In the genomic region with DNA sequence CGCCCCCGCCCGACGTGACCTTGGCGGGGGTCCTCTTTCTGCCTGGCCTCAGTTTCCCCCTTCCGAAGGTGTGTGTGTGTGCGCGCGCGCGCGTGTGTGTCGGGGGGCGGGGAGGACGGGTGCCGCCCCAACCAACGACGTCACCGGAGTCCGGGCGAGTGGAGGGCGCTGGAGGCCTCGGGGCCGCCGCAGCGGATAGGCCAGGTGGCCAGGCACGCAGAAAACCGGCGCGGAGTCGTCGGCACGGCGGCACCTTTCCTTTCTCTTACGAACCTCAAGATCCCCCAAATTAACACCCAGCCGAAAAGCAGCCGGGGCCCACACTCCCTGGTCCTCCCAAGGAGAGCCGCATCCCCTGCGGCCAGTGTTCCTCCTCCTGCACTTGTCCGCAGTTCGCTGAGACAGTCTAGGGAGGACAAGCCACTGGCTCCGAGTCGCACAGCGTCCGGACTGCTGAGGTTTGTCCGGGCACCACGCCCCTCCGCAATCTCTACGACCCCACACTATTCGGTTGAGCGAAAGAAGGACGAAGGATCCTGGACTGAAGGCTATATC, we compare ENCODE assay signal across 8 mouse cellular contexts.
DNase-seq lines count a peak whose midpoint lies in the region; ATAC-seq and TF ChIP-seq lines count a peak whose summit lies in the region.

No protein-coding gene starts in this region.

- no peaks in the 10 kb centered on the region for H3K36me3 ChIP-seq in intestine, embryonic 14.5 days (ENCODE audit: control insufficient read depth, insufficient read depth, low read length)
- no peaks in the 10 kb centered on the region for H3K36me3 ChIP-seq in liver, embryonic 12.5 days
- no peaks in the 10 kb centered on the region for H3K36me3 ChIP-seq in midbrain, postnatal 0 days (ENCODE audit: insufficient read depth, low read length)

- peak; percentile 51 for DNase-seq in layer of hippocampus, adult 11-12 months (ENCODE audit: low spot score)
- no peak for DNase-seq in layer of hippocampus, adult 8-10 months (ENCODE audit: low spot score in 2 of 2)
- DNase-seq in cerebellum, postnatal 14 days, result peak; percentile 76 to 81
- peak; percentile 66 for DNase-seq in gastrocnemius, postnatal 14 days
- peak; percentile 78 for DNase-seq in intestine, embryonic 14.5 days (ENCODE audit: low spot score)
- DNase-seq in midbrain, postnatal 0 days (ENCODE audit: low spot score), result peak; percentile 66
- peak; percentile 44 to 48 for DNase-seq in thymus, adult 18-20 months

- H3K9ac ChIP-seq in intestine, embryonic 14.5 days (ENCODE audit: low read length), result peak overlapping the region; percentile 62
- peak overlapping the region; percentile 68 for H3K9ac ChIP-seq in liver, embryonic 12.5 days
- peak overlapping the region; percentile 90 for H3K9ac ChIP-seq in midbrain, postnatal 0 days (replicated peaks; ENCODE audit: low read length, poor library complexity, severe bottlenecking)

- no peaks in the 10 kb centered on the region for H3K27me3 ChIP-seq in intestine, embryonic 14.5 days (replicated peaks; ENCODE audit: control insufficient read depth, insufficient read depth, low read length)
- H3K27me3 ChIP-seq in liver, embryonic 12.5 days (replicated peaks), result peaks cover 52% of the 10 kb centered on the region
- no peaks in the 10 kb centered on the region for H3K27me3 ChIP-seq in midbrain, postnatal 0 days (ENCODE audit: insufficient read depth, low read length)

- under 1% methylated on average over 49 of the region's 52 CpGs for WGBS in intestine, embryonic 14.5 days
- WGBS in liver, embryonic 12.5 days (ENCODE audit: insufficient replicate concordance), result 2% methylated on average over 51 of the region's 52 CpGs
- WGBS in midbrain, postnatal 0 days, result under 1% methylated on average over 50 of the region's 52 CpGs

- peak overlapping the region; percentile 94 for H3K4me2 ChIP-seq in intestine, embryonic 14.5 days (ENCODE audit: low read length)
- peak overlapping the region; percentile 98 for H3K4me2 ChIP-seq in liver, embryonic 12.5 days
- H3K4me2 ChIP-seq in midbrain, postnatal 0 days (ENCODE audit: low read depth, low read length, poor library complexity, severe bottlenecking), result peak overlapping the region; percentile 96

- peak overlapping the region; percentile 43; the same call in 1 of the 2 replicates for H3K27ac ChIP-seq in intestine, embryonic 14.5 days (ENCODE audit: low read depth)
- no peak overlapping the region for H3K27ac ChIP-seq in liver, embryonic 12.5 days
- peak overlapping the region; percentile 85 for H3K27ac ChIP-seq in midbrain, postnatal 0 days (ENCODE audit: low read depth, low read length)

- H3K9me3 ChIP-seq in intestine, embryonic 14.5 days (ENCODE audit: control insufficient read depth, low read length), result no peaks in the 10 kb centered on the region
- H3K9me3 ChIP-seq in liver, embryonic 12.5 days (replicated peaks), result no peaks in the 10 kb centered on the region
- no peaks in the 10 kb centered on the region for H3K9me3 ChIP-seq in midbrain, postnatal 0 days (ENCODE audit: low read length)

- H3K4me3 ChIP-seq in intestine, embryonic 14.5 days (ENCODE audit: low read depth, low read length), result peak overlapping the region; percentile 79
- peak overlapping the region; percentile 75 for H3K4me3 ChIP-seq in liver, embryonic 12.5 days
- peak overlapping the region; percentile 83 for H3K4me3 ChIP-seq in midbrain, postnatal 0 days (ENCODE audit: low read depth, low read length)

- intact Hi-C loops in gastrocnemius, postnatal 14 days (cut with DNase I; ENCODE audit: low total_unique reads), result loop anchor here (5.0 kb wide), 1 partner anchor 81 kb away; no protein-coding TSS in a partner anchor

- peak; percentile 67 for ATAC-seq in intestine, embryonic 14.5 days (replicated peaks; ENCODE audit: low FRiP score, low TSS enrichment, low read depth)
- ATAC-seq in liver, embryonic 12.5 days, result peak; percentile 58; the same call in 1 of the 2 replicates
- peak; percentile 76 for ATAC-seq in midbrain, postnatal 0 days (ENCODE audit: low FRiP score)

- H3K4me1 ChIP-seq in intestine, embryonic 14.5 days (replicated peaks; ENCODE audit: control insufficient read depth, insufficient read depth, low read length), result peaks cover 14% of the 10 kb centered on the region
- peaks cover 38% of the 10 kb centered on the region for H3K4me1 ChIP-seq in liver, embryonic 12.5 days
- H3K4me1 ChIP-seq in midbrain, postnatal 0 days (ENCODE audit: insufficient read depth, low read length), result peaks cover 14% of the 10 kb centered on the region; the same call in 1 of the 2 replicates

- TF ChIP-seq CTCF in midbrain, postnatal 0 days (IDR thresholded peaks at IDR 0.05), result no peak

Comparison
In these comparisons a context has a peak if more than half of its experiments do, and no peak if none do; other contexts are left out.
1. DNase-seq: peak in layer of hippocampus, adult 11-12 months (single experiment), cerebellum, postnatal 14 days (2 of 2), gastrocnemius, postnatal 14 days (single experiment), intestine, embryonic 14.5 days (single experiment), midbrain, postnatal 0 days (single experiment) and thymus, adult 18-20 months (2 of 2); none in layer of hippocampus, adult 8-10 months (0 of 2).
2. Peak in every context shown above with its lines, with median percentiles within 50 percentile points of each other: ATAC-seq, H3K4me2 ChIP-seq, H3K4me3 ChIP-seq and H3K9ac ChIP-seq.